Mouse (Mus musculus) testis, adult 2 months (tissue): Measurements from ENCODE around the gene Ccnyl1.

Experiments
- CTCF ChIP-seq: fragments of 200-500 bp; IDR thresholded peaks from 2 replicates; pipeline ENCODE4 v1.5.1; 2012; ENCODE audit warnings: low read depth, mild to moderate bottlenecking, inconsistent platforms, low read length, moderate library complexity; ENCODE audit not compliant: control insufficient read depth, insufficient read depth, insufficient replicate concordance
- POLR2A ChIP-seq: fragments of 200-500 bp; IDR thresholded peaks from 2 replicates; pipeline ENCODE4 v1.6.1; 2012; ENCODE audit warnings: low read depth, mild to moderate bottlenecking, inconsistent platforms, low read length, moderate library complexity; ENCODE audit not compliant: control insufficient read depth

- no peak for TF ChIP-seq POLR2A
- no peak for TF ChIP-seq CTCF
Measured at GRCm38 (mm10) chr1:64757766-64758165, 67.5 kb downstream of the Ccnyl1 start.
